Mouse (Mus musculus): ENCODE data around the gene Gprasp1. TPM values are rescaled to one million over a fixed set of nuclear protein-coding genes. Genes with fewer than 3 reads are reported as not detected.

The Gprasp1 gene
- polyA plus RNA-seq (2012; rRNA removed), result 174 and 176 TPM in 2 replicates

GRCm38 (mm10) chrX:135742304-135743055 is at the start of gene Gprasp1, which contains the start of gene Armcx5:
Gene Gprasp1, plus strand, starts transcription at chrX:135742733.
Gene Armcx5, plus strand, starts transcription at chrX:135742733.

DNA sequence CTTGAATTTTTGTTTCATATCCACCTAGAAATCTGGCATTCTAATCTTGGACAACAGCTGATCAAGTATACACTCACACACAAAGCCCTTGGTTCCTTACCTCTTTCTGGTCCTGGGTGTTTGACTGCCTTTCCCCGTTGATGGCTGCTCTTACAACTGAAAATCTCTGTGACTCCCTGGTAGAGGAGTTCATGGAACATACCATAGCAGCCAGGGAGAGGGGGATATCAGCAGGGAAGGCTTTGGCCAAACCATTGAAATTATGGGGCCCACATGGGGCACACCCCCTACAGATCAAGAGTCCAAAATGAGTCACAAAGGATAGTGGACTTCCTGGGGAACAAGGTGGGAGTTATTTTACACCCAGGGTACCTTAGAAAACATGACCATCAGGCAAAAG is 48.9 kb upstream of the Gprasp1 start, which contains the start of gene Tcp11x2:
Gene Tcp11x2, minus strand, starts transcription at position 158 of the 400 bp plus-strand sequence.

GRCm38 (mm10) chrX:135725161-135725560 is 17.4 kb upstream of the Gprasp1 start, which contains the start of gene Tmsb15a:
Gene Tmsb15a, minus strand, starts transcription at chrX:135725261.

DNA sequence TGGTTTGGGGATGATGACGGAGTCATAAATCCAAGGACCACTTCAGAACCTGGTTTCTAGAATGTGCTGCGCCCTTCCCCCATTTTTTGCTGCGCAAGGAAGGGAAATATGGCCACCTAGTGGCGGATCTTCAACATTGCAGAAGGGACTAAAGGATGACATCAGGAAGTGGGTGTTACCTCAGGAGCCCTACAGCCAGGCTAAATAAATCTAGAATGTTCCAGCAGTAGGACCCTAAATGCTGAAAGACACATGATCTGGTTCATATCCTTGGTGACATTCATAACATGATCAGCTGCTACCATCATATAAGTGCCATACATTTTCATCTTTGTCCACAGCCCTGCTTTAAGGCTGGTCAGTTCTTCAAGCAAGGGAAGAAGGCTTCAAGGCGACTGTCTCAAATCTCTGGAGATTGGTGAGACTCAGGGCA is 54.7 kb downstream of the Gprasp1 start, which contains the start of gene Bhlhb9:
Gene Bhlhb9, plus strand, starts transcription at position 383 of the 433 bp plus-strand sequence.

DNA sequence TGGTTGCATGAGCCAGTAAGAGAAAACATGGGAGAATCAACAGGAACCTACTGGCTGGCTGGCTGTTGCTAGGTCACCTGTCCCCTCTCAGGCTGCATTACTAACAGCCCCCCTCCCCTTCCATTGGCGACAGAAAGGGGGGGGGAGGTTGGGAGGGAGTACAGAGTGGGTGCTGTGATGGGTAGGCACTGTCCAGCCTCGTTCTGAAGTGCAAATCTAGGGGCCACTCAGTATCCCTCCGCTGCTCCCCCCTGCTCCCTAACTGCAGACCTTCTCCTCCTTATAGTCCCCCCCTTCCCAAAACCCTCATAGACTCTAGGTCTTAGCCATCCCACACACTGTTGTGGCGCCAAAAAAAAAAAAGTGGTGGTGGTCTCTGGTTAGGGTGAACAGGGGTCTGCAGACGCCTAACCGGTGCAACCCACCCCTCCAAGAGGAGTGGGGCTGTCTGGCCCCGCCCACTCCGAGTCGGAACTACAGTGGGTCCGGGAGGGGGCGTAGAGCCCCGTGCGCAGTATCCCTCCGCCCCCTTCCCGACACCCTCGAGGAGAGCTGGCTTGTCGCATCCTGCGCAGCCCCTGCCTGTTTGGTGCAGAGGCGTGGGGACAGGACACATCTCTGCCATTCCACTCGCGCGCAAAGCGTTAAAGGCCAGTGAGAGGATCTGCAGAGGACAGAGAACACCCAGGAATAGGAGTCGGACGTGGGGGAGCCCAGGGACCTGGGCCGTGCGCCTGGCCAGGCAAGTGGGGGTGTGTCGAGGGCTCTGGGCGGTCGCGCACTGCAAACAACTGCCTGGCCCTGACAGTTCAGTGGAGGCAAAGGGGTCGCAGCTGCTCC is 96.2 kb downstream of the Gprasp1 start, which contains the start of gene Gprasp2:
Gene Gprasp2, plus strand, starts transcription at position 514 of the 840 bp plus-strand sequence.

Other genes with a start within 250 kb of the Gprasp1 start
- gene AV320801, start 248.1 kb upstream of the Gprasp1 start, polyA plus RNA-seq (2012; rRNA removed), result 0.01 TPM in 1 of 2 replicates, not detected in the other
- gene Nxf7, start 144.0 kb upstream of the Gprasp1 start, polyA plus RNA-seq (2012; rRNA removed), result 0.06 TPM in 1 of 2 replicates, not detected in the other
- 0.06 TPM in 1 of 2 replicates, not detected in the other for gene Prame, start 115.0 kb upstream of the Gprasp1 start, polyA plus RNA-seq (2012; rRNA removed)
- gene Tcp11x2, start 48.9 kb upstream of the Gprasp1 start, polyA plus RNA-seq (2012; rRNA removed), result 0.02 TPM in 1 of 2 replicates, not detected in the other
- not detected in 2 replicates for gene Tmsb15a, start 17.5 kb upstream of the Gprasp1 start, polyA plus RNA-seq (2012; rRNA removed)
- gene Armcx5, start within 50 bp of the Gprasp1 start, polyA plus RNA-seq (2012; rRNA removed), result 9.6 and 10.6 TPM in 2 replicates
- 55.0 and 58.9 TPM in 2 replicates for gene Bhlhb9, start 54.9 kb downstream of the Gprasp1 start, polyA plus RNA-seq (2012; rRNA removed)
- 131 TPM in 2 replicates for gene Gprasp2, start 96.3 kb downstream of the Gprasp1 start, polyA plus RNA-seq (2012; rRNA removed)

Data from central nervous system, embryonic 14 days (tissue).